Mouse (Mus musculus) MEL (cell line): ENCODE data around the gene Crcp. TPM values are rescaled to one million over a fixed set of nuclear protein-coding genes. Genes with fewer than 3 reads are reported as not detected.
A peak's percentile ranks its signal among the peaks of the same experiment; 100 is the strongest.

Source experiments
- DNase-seq: peaks from one replicate; pipeline ENCODE4 v3.0.0; 2011; ENCODE audit warnings: low read depth, low spot score
- H3K27ac ChIP-seq: 2 replicates; pipeline ENCODE4 v1.5.1; 2012; ENCODE audit warnings: low read depth, mild to moderate bottlenecking, control low read depth, low read length, moderate library complexity; ENCODE audit not compliant: control insufficient read depth
- H3K27me3 ChIP-seq, 2 experiments: fragments of 150-350 bp in 1 of 2; sonication (generic) in 1 of 2; 2 replicates each; pipeline ENCODE4 v1.6.1; 2012; ENCODE audit warnings: low read length in 2 of 2, mild to moderate bottlenecking in 2 of 2, improper control_type of control experiment in 1 of 2, moderate library complexity in 1 of 2; ENCODE audit not compliant: insufficient read depth in 2 of 2, control insufficient read depth in 1 of 2
- H3K36me3 ChIP-seq, 2 experiments: 2 replicates each; pipeline ENCODE4 v1.6.1; 2012 to 2014; ENCODE audit warnings: low read length in 2 of 2, improper control_type of control experiment in 1 of 2, inconsistent platforms in 1 of 2, mild to moderate bottlenecking in 1 of 2; ENCODE audit not compliant: insufficient read depth in 2 of 2, control insufficient read depth in 1 of 2
- H3K4me1 ChIP-seq, 2 experiments: fragments of 150-350 bp in 1 of 2; sonication (generic) in 1 of 2; 2 replicates each; pipeline ENCODE4 v1.6.1; 2012; ENCODE audit warnings: low read length in 2 of 2, improper control_type of control experiment in 1 of 2, mild to moderate bottlenecking in 1 of 2; ENCODE audit not compliant: insufficient read depth in 2 of 2, control insufficient read depth in 1 of 2
- H3K4me3 ChIP-seq, 2 experiments: fragments of 150-350 bp in 1 of 2; sonication (generic) in 1 of 2; 2 replicates each; pipeline ENCODE4 v1.5.1; 2012; ENCODE audit warnings: low read depth in 2 of 2, low read length in 2 of 2, mild to moderate bottlenecking in 2 of 2, moderate library complexity in 2 of 2, control low read depth in 1 of 2, improper control_type of control experiment in 1 of 2; ENCODE audit not compliant: control insufficient read depth in 1 of 2, insufficient read depth in 1 of 2
- H3K79me2 ChIP-seq: 2 replicates; pipeline ENCODE4 v1.6.1; 2012; ENCODE audit warnings: mild to moderate bottlenecking, low read length, moderate library complexity; ENCODE audit not compliant: control insufficient read depth, poor library complexity, insufficient read depth
- H3K9ac ChIP-seq: 2 replicates; pipeline ENCODE4 v1.6.1; 2012; ENCODE audit warnings: low read depth, mild to moderate bottlenecking, control low read depth, low read length, moderate library complexity; ENCODE audit not compliant: control insufficient read depth, poor library complexity, severe bottlenecking
- H3K9me3 ChIP-seq: fragments of 150-350 bp; sonication (generic); replicated peaks from 2 replicates; pipeline ENCODE4 v1.6.1; 2012; ENCODE audit warnings: mild to moderate bottlenecking, low read length, improper control_type of control experiment, moderate library complexity; ENCODE audit not compliant: insufficient read depth
- CHD1 ChIP-seq: IDR thresholded peaks from 2 replicates; pipeline ENCODE4 v1.6.1; 2012; ENCODE audit warnings: low read depth, mild to moderate bottlenecking, inconsistent platforms, low read length, improper control_type of control experiment
- CTCF ChIP-seq, 3 experiments: IDR thresholded peaks in 2 of 3; conservative IDR thresholded peaks in 1 of 3; 2 replicates each; pipeline ENCODE4 v1.5.1; 2011 to 2012; ENCODE audit warnings: low read length in 3 of 3, low read depth in 2 of 3, mild to moderate bottlenecking in 2 of 3, improper control_type of control experiment in 1 of 3, inconsistent platforms in 1 of 3, mixed read lengths in 1 of 3, moderate library complexity in 1 of 3; ENCODE audit not compliant: control insufficient read depth in 1 of 3, insufficient read depth in 1 of 3, poor library complexity in 1 of 3, severe bottlenecking in 1 of 3
- E2F4 ChIP-seq: IDR thresholded peaks from 2 replicates; pipeline ENCODE4 v1.6.1; 2011; ENCODE audit warnings: low read depth, low read length, improper control_type of control experiment, borderline replicate concordance
- GATA1 ChIP-seq: IDR thresholded peaks from 2 replicates; pipeline ENCODE4 v1.6.1; 2011; ENCODE audit warnings: low read depth, low read length, improper control_type of control experiment
- HCFC1 ChIP-seq: IDR thresholded peaks from 2 replicates; pipeline ENCODE4 v1.6.1; 2012; ENCODE audit warnings: low read depth, mild to moderate bottlenecking, inconsistent platforms, low read length, improper control_type of control experiment, moderate library complexity
- KAT2A ChIP-seq: conservative IDR thresholded peaks from 2 replicates; pipeline ENCODE4 v1.6.1; 2012; ENCODE audit warnings: low read depth, low read length, improper control_type of control experiment, inconsistent platforms
- MEF2A ChIP-seq: IDR thresholded peaks from 2 replicates; pipeline ENCODE4 v1.6.1; 2014; ENCODE audit warnings: low read depth, mild to moderate bottlenecking, inconsistent platforms, low read length, improper control_type of control experiment; ENCODE audit not compliant: poor library complexity, insufficient replicate concordance, severe bottlenecking; ENCODE audit errors: extremely low read depth
- MYC ChIP-seq: IDR thresholded peaks from 2 replicates; pipeline ENCODE4 v1.6.1; 2011; ENCODE audit warnings: low read depth, mild to moderate bottlenecking, low read length, improper control_type of control experiment, moderate library complexity
- NELFE ChIP-seq: IDR thresholded peaks from 2 replicates; pipeline ENCODE4 v1.6.1; 2011; ENCODE audit warnings: low read depth, low read length, improper control_type of control experiment
- POLR2AphosphoS2 ChIP-seq: IDR thresholded peaks from 2 replicates; pipeline ENCODE4 v1.6.1; 2011; ENCODE audit warnings: low read length, improper control_type of control experiment
- RAD21 ChIP-seq: IDR thresholded peaks from 2 replicates; pipeline ENCODE4 v1.6.1; 2011; ENCODE audit warnings: mild to moderate bottlenecking, low read depth, low read length, improper control_type of control experiment
- SIN3A ChIP-seq: IDR thresholded peaks from 2 replicates; pipeline ENCODE4 v1.6.1; 2012; ENCODE audit warnings: low read length, improper control_type of control experiment, inconsistent platforms
- TBP ChIP-seq: IDR thresholded peaks from 2 replicates; pipeline ENCODE4 v1.8.0; 2011; ENCODE audit warnings: low read depth, low read length, improper control_type of control experiment
- USF1 ChIP-seq: IDR thresholded peaks from 2 replicates; pipeline ENCODE4 v1.6.1; 2014; ENCODE audit warnings: low read depth, mild to moderate bottlenecking, inconsistent platforms, low read length, improper control_type of control experiment, moderate library complexity
- ZMIZ1 ChIP-seq: IDR thresholded peaks from 2 replicates; pipeline ENCODE4 v1.6.1; 2012; ENCODE audit warnings: low read depth, mild to moderate bottlenecking, inconsistent platforms, low read length, improper control_type of control experiment, moderate library complexity
- ZNF384 ChIP-seq: IDR thresholded peaks from 2 replicates; pipeline ENCODE4 v1.6.1; 2012; ENCODE audit warnings: low read depth, mild to moderate bottlenecking, inconsistent platforms, low read length, improper control_type of control experiment
- polyA plus RNA-seq, 2 experiments: library from polyadenylated mRNA; stranded (reverse) in 1 of 2; unstranded in 1 of 2; fragments of >175 nt in 1 of 2; fragments of >200 nt in 1 of 2; gene quantifications; 2 replicates each; pipeline versions ENCODE4 v1.2.1 to v1.2.4; 2012; ENCODE audit warnings: low replicate concordance in 2 of 2, low read depth in 1 of 2; ENCODE audit not compliant: insufficient read length in 2 of 2, insufficient read depth in 1 of 2, missing spikeins in 1 of 2
- total RNA-seq: library from RNA; depleted of rRNA; stranded (reverse); fragments of 300-350 nt; gene quantifications from 2 replicates; pipeline ENCODE4 v1.2.3, GENCODE M21; 2012

The Crcp gene
- total and polyA plus RNA-seq, 3 experiments = 56.2 to 69.6 TPM; not detected in 1

GRCm38 (mm10) chr5:130076396-130076795 lies 47.3 kb downstream of the Crcp start:
- Histone ChIP-seq H3K27ac (no peak overlapping the region), H3K36me3 (peaks cover 0 to 5% of the 10 kb centered on the region in 2 experiments; a peak in 1 of 4 replicates), H3K9ac (no peak overlapping the region), H3K4me1 (peaks cover 8 to 13% of the 10 kb centered on the region in 2 experiments), H3K79me2 (peaks cover 9% of the 10 kb centered on the region), H3K4me3 (no peak overlapping the region), H3K27me3 (no peaks in the 10 kb centered on the region), H3K9me3 (no peaks in the 10 kb centered on the region)
- TF ChIP-seq SIN3A (no peak), MYC (no peak), E2F4 (no peak), CTCF (IDR thresholded peaks at IDR 0.05 in 2 of 3, conservative IDR thresholded peaks at IDR 0.05 in 1 of 3; ENCODE audit: control insufficient read depth in 1 of 3, insufficient read depth in 1 of 3, low read depth in 2 of 3, low read length in 3 of 3, poor library complexity in 1 of 3, severe bottlenecking in 1 of 3) (no peak), MEF2A (no peak), CHD1 (no peak), TBP (no peak), ZMIZ1 (no peak), KAT2A (no peak), RAD21 (no peak), NELFE (no peak)
- no peak for DNase-seq

- no peaks in the 10 kb centered on the region for H3K27me3 ChIP-seq
- H3K27ac ChIP-seq = no peak overlapping the region
Measured at GRCm38 (mm10) chr5:130078096-130078833, 49.2 kb downstream of the Crcp start.

More at GRCm38 (mm10) chr5:130078096-130078833, 49.2 kb downstream of the Crcp start:
- no peaks in the 10 kb centered on the region for H3K9me3 ChIP-seq
- H3K9ac ChIP-seq = peak overlapping the region; percentile 46
- H3K4me3 ChIP-seq = peak overlapping the region; percentile 20 to 28; a peak in 3 of 4 replicates
- H3K36me3 ChIP-seq = peaks cover 0 to 5% of the 10 kb centered on the region in 2 experiments; a peak in 1 of 4 replicates
- peaks cover 8 to 13% of the 10 kb centered on the region in 2 experiments for H3K4me1 ChIP-seq
- TF ChIP-seq CTCF (IDR thresholded peaks at IDR 0.05 in 2 of 3, conservative IDR thresholded peaks at IDR 0.05 in 1 of 3; ENCODE audit: control insufficient read depth in 1 of 3, insufficient read depth in 1 of 3, low read depth in 2 of 3, low read length in 3 of 3, poor library complexity in 1 of 3, severe bottlenecking in 1 of 3) (no peak), GATA1 (no peak), CHD1 (no peak), RAD21 (no peak), ZNF384 (peak; percentile 83), POLR2AphosphoS2 (no peak), HCFC1 (no peak), USF1 (no peak), E2F4 (no peak)
- H3K79me2 ChIP-seq = peaks cover 9% of the 10 kb centered on the region
- DNase-seq = peak; percentile 44
